Mouse (Mus musculus) bone marrow, adult 2 months (tissue): ENCODE results near the gene Id1.

Experiments used
- CTCF ChIP-seq: fragments of 200-500 bp; IDR thresholded peaks from 2 replicates; pipeline ENCODE4 v1.5.1; 2011; ENCODE audit warnings: low read length, control low read depth; ENCODE audit not compliant: control insufficient read depth, insufficient read depth
- POLR2A ChIP-seq: fragments of 200-500 bp; IDR thresholded peaks from 2 replicates; pipeline ENCODE4 v1.6.1; 2011; ENCODE audit warnings: low read depth, mild to moderate bottlenecking, control low read depth, low read length, borderline replicate concordance; ENCODE audit not compliant: control insufficient read depth

DNA sequence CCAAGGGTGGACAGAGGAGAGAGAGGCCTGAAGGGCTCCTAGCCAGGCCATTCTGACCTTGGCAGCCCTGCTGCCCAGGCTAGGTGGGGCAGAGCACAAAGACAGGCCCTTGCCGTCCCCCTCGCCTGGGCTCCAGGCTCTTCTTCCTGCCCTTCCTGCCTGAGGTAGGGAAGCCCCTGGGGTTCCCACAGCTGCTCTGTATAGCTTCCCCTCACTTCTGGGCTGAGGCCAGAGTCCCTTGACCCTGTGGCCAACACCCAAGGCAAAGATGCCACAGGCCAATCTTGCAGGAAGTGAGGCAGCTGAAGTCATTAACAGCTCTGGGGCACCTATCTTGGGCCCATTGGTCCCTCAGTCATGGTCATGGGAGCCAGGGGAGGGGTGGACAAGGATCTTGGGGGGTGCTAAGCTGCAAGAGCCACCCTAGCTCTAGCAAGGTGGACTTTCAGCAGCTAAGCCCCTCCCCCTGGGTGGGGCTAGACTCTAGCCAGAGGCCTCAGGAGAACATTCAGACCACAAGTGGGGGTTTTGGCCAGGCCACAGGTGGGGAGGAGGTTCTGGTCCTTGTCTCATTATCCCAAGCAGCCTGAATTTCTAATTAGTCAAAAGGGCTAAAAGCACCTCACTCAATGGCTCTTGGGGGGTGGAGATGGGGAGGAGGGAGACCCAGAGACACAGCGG is 45.1 kb downstream of the Id1 start:
- TF ChIP-seq CTCF (no peak), POLR2A (no peak)
